Mouse (Mus musculus) small intestine, adult 2 months (tissue): ENCODE measurements around the gene Tfg. TPM values are rescaled to one million over a fixed set of nuclear protein-coding genes. Genes with fewer than 3 reads are reported as not detected.

Experiments
- H3K27ac ChIP-seq: fragments of 200-500 bp; 2 replicates; pipeline ENCODE4 v1.5.1; 2012; ENCODE audit warnings: low read depth, low read length, control low read depth, inconsistent platforms; ENCODE audit not compliant: insufficient read depth
- H3K27me3 ChIP-seq: fragments of 200-500 bp; 2 replicates; pipeline ENCODE4 v1.6.1; 2012; ENCODE audit warnings: mild to moderate bottlenecking, moderate library complexity, low read length, inconsistent platforms; ENCODE audit not compliant: control insufficient read depth, insufficient read depth
- H3K36me3 ChIP-seq: fragments of 200-500 bp; 2 replicates; pipeline ENCODE4 v1.6.1; 2012; ENCODE audit warnings: mild to moderate bottlenecking, low read length, control low read depth, inconsistent platforms; ENCODE audit not compliant: control insufficient read depth, insufficient read depth
- H3K4me1 ChIP-seq: fragments of 200-500 bp; 2 replicates; pipeline ENCODE4 v1.6.1; 2012; ENCODE audit warnings: low read length, inconsistent platforms, mixed read lengths; ENCODE audit not compliant: control insufficient read depth, insufficient read depth, insufficient read length
- H3K4me3 ChIP-seq: fragments of 200-500 bp; 2 replicates; pipeline ENCODE4 v1.5.1; 2012; ENCODE audit warnings: low read depth, mild to moderate bottlenecking, control low read depth, inconsistent platforms, low read length, moderate library complexity
- CTCF ChIP-seq: fragments of 200-500 bp; IDR thresholded peaks from 2 replicates; pipeline ENCODE4 v1.5.1; 2012; ENCODE audit warnings: low read depth, mild to moderate bottlenecking, control low read depth, inconsistent platforms, low read length, moderate library complexity, mixed read lengths; ENCODE audit not compliant: insufficient replicate concordance, insufficient read length; ENCODE audit errors: extremely low read depth
- POLR2A ChIP-seq: fragments of 200-500 bp; IDR thresholded peaks from 2 replicates; pipeline ENCODE4 v1.6.1; 2012; ENCODE audit warnings: low read depth, mild to moderate bottlenecking, control low read depth, inconsistent platforms, low read length, moderate library complexity
- WGBS: fragments of 180-500 bp; shearing (Covaris S2); methylation state at CpG from one replicate; pipeline ENCODE4 v1.1.7; 2018; 5-methylcytosine and 5-hydroxymethylcytosine counted together
- polyA plus RNA-seq: library from polyadenylated mRNA; depleted of rRNA; stranded (reverse); fragments of >200 nt; gene quantifications from 2 replicates; pipeline ENCODE4 v1.2.3, GENCODE M21; 2012

Gene Tfg
- polyA plus RNA-seq, 1 experiment, result 444 TPM

DNA sequence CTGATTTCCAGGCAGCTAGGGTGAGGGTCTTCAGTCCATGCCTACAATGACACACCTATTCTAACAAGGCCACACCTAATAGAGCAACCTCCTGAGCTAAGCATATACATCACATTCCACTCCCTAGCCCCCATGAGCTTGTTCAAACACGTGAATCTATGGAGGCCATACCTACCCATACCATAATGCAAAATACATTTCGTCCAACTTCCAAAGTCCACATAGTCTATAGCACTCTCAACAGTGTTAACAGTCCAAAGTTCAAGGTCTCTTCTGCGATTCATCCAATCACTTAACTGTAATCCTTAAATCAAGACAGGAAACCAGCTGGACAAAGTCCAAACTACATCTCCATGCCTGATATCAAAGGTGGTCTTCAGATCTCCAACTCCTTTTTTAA, 7.2 kb downstream of the Tfg start:
- H3K36me3 ChIP-seq, result peaks cover 55% of the 10 kb centered on the region

DNA sequence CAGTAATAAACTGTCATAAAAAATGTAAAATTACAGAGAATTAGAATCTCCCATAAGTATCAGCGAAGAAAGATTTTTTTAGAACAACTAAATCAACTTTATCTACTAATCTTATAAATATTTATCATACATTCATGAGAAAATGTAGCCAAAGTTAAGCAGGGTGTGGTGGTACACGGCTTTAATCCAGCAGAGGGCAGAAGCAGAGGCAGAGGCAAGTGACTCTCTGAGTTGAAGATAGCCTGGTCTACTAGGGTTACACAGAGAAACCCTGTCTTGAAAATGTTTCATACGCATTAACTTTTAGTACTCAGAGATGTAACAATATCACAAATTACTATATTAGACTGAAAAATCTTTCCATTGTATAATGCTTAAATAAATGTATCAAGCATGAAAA, 11.5 kb downstream of the Tfg start:
- Histone ChIP-seq H3K36me3 (peaks cover 59% of the 10 kb centered on the region), H3K4me1 (peaks cover 5% of the 10 kb centered on the region; the same call in 1 of the 2 replicates), H3K27ac (no peak overlapping the region), H3K27me3 (no peaks in the 10 kb centered on the region), H3K4me3 (no peak overlapping the region)
- TF ChIP-seq POLR2A, result no peak
- TF ChIP-seq CTCF, result no peak
- WGBS, result 70% methylated on average over 3 of the region's 3 CpGs

More for the DNA sequence above, 7.2 kb downstream of the Tfg start:
- peak overlapping the region; percentile 60; the same call in 1 of the 2 replicates for H3K27ac ChIP-seq
- no peak overlapping the region for H3K4me3 ChIP-seq
- peaks cover 8% of the 10 kb centered on the region; the same call in 1 of the 2 replicates for H3K4me1 ChIP-seq
- TF ChIP-seq POLR2A (no peak), CTCF (no peak)
- 34% methylated on average over 3 of the region's 3 CpGs for WGBS
- H3K27me3 ChIP-seq, result no peaks in the 10 kb centered on the region

DNA sequence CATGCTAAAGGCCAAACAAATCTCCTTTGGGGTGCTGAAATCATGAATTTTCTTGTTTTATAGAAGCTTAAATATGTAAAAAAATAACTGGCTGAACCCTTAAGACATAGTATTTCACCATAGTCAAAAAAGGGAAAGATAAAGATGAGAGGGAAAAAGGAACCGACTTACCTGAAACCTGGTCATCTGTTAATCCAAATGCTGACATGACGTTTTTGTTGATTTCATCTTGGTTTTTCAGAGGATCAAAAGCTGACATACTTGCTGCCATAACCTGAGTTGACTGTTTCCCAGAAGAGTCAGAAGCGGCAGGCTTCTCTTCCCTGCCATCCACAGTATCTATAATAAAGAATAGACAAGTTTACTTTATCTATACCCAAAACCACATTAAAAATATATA, 16.4 kb downstream of the Tfg start:
- Histone ChIP-seq H3K36me3 (peaks cover 55% of the 10 kb centered on the region), H3K4me3 (no peak overlapping the region), H3K27ac (no peak overlapping the region), H3K4me1 (no peaks in the 10 kb centered on the region), H3K27me3 (no peaks in the 10 kb centered on the region)
- TF ChIP-seq CTCF (no peak), POLR2A (no peak)
- 88% methylated on average over 3 of the region's 3 CpGs for WGBS

DNA sequence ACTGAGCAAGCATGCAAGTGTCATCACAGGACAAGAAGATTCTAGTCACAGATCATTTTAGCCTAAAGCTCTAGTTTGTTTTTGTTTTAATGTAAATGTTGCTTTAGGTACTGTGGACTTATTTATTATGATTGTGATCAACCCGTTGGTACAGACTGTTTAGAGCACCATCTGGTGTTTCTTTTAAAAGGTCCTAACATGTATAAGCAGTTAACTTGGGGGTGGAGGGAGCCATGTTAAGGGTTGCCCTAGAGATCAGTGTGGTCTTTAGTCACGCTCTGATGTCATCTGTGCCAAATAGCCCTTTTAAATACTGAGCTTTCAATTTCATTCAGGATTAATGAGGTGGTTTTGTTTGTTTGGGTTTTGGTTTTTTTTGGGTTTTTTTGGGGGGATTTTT, 20.8 kb downstream of the Tfg start:
- 70% methylated on average over 2 of the region's 2 CpGs for WGBS
- H3K36me3 ChIP-seq, result peaks cover 54% of the 10 kb centered on the region

DNA sequence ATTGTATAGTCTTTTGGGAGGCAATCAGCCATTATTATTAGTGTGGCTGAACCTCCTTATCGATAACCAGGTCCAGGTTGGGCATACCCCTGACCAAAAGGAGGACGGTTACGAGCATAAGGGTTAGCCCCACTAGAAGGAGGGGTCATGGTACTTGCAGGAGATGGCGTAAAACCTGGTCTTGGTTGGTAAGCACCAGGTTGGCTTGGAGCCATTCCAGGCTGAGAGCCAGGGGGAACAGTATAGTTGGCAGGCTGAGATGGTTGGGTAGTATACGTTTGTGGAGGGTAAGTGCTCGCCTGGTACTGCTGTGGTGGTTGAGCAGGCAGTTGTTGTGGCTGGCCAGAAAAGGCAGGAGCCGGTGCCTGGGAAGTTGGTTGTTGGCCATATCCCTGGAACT, 26.5 kb downstream of the Tfg start:
- H3K4me1 ChIP-seq, result no peaks in the 10 kb centered on the region
- no peak overlapping the region for H3K27ac ChIP-seq
- no peak overlapping the region for H3K4me3 ChIP-seq
- H3K36me3 ChIP-seq, result peaks cover 50% of the 10 kb centered on the region
- TF ChIP-seq POLR2A (no peak), CTCF (no peak)
- 83% methylated on average over 7 of the region's 7 CpGs for WGBS
- no peaks in the 10 kb centered on the region for H3K27me3 ChIP-seq

More for the DNA sequence above, 20.8 kb downstream of the Tfg start:
- TF ChIP-seq POLR2A (no peak), CTCF (no peak)
- no peaks in the 10 kb centered on the region for H3K27me3 ChIP-seq
- no peaks in the 10 kb centered on the region for H3K4me1 ChIP-seq
- H3K27ac ChIP-seq, result no peak overlapping the region
- no peak overlapping the region for H3K4me3 ChIP-seq

DNA sequence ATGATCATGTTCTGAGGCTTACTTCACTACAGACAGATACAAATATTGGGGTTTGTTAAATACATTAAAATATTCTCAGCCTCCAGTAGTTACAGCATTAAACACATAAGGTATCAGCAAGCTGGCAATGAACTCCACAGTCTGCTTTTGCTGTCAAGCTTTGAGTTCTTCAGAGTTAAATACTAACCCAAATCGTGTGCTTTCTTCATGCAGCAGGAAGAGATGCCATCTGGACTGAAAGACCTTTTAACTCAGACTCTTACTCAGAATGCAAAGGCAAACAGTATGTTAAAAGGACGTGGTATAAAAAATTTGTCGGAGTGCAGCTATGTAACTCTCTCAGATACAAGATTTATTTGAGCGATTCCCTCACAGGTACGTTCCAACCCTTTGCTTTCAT, 30.5 kb downstream of the Tfg start:
- Histone ChIP-seq H3K4me1 (no peaks in the 10 kb centered on the region), H3K36me3 (peaks cover 49% of the 10 kb centered on the region), H3K27ac (no peak overlapping the region), H3K27me3 (no peaks in the 10 kb centered on the region), H3K4me3 (no peak overlapping the region)
- no peak for TF ChIP-seq CTCF
- TF ChIP-seq POLR2A, result no peak
- 82% methylated on average over 5 of the region's 5 CpGs for WGBS

DNA sequence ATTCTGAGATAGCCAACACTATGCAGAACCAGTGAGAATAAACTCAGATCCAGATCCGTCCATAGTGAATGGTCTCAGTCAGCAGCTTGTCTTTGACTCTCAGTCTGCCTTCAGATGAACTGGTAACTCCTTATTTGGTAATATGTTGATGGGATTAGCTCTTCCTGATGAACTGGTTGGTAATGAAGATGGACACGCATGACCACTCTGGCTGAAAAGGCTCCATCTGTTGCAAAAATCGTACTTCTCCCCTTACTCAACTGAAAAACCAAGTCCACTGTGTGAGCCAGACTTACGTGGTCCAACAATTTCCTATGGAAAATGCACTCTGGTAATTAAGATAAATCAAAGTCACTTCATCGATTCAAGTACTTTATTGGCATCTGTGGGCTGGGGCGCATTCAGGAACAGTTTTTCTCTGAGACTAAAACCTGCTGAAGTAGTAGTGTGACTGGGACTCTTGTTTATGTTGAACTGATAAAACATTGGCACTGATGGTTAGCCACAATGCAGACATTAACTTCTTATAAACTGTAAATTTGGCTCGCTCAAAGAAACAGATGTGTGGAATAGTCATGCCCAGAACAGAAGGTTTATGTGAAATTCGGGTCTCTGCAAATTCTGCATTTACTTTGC, 36.1 kb downstream of the Tfg start:
- WGBS, result 84% methylated on average over 8 of the region's 8 CpGs
- Histone ChIP-seq H3K36me3 (peaks cover 18% of the 10 kb centered on the region), H3K4me3 (no peak overlapping the region), H3K27me3 (no peaks in the 10 kb centered on the region), H3K27ac (no peak overlapping the region), H3K4me1 (no peaks in the 10 kb centered on the region)
- TF ChIP-seq CTCF, result no peak
- no peak for TF ChIP-seq POLR2A

DNA sequence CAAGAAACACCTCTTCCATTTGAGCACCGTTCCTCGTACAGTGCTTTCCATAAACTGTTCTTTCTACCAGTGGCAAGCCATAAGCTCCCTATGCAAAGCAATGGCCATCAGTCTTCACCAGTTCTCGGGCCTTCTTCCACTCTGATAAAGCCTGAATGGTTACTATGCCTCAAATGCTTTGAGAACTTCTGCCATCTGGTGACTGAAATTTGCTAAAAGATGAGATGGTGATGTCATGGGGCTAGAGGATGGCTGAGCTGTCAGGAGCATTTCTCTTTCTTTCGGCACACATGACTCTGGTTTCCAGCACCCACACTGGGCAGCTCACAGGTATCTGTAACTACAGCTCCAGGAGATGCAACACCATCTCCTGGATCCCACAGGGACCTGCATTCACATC, 40.1 kb downstream of the Tfg start:
- H3K27ac ChIP-seq, result no peak overlapping the region
- WGBS, result 72% methylated on average over 4 of the region's 4 CpGs
- no peaks in the 10 kb centered on the region for H3K4me1 ChIP-seq
- H3K36me3 ChIP-seq, result no peaks in the 10 kb centered on the region
- H3K27me3 ChIP-seq, result no peaks in the 10 kb centered on the region
- H3K4me3 ChIP-seq, result no peak overlapping the region
- no peak for TF ChIP-seq POLR2A
- no peak for TF ChIP-seq CTCF
